Mouse (Mus musculus): Measurements from ENCODE around the gene Hist1h2bq. TPM values are rescaled to one million over a fixed set of nuclear protein-coding genes. Genes with fewer than 3 reads are reported as not detected.

Gene Hist1h2bq
- total RNA-seq, 2 experiments from 2014 or later: 48.3 to 50.2 TPM

Small RNAs within 50 kb of the gene (microRNA-seq; reads per million reads assigned to microRNA genes)
- gene Gm19658 (not detected), gene Gm44346 (not detected), gene Gm44466 (not detected)

Other genes starting within 250 kb of the Hist1h2bq start
- gene Olfr1364, start 228.4 kb downstream of the Hist1h2bq start, total RNA-seq (2021): not detected
- gene Olfr1362, start 196.2 kb downstream of the Hist1h2bq start, total RNA-seq (2021): not detected
- not detected for gene Olfr11, start 167.7 kb downstream of the Hist1h2bq start, total RNA-seq (2021)
- not detected for gene Olfr1361, start 146.8 kb downstream of the Hist1h2bq start, total RNA-seq (2021)
- gene Olfr1360, start 132.8 kb downstream of the Hist1h2bq start, total RNA-seq (2021): not detected
- not detected for gene Olfr1359, start 112.1 kb downstream of the Hist1h2bq start, total RNA-seq (2021)
- 10 to 100 TPM; 41.4 to 52.8 TPM for gene Hist1h2bl, start 94.1 kb downstream of the Hist1h2bq start, total RNA-seq (2021)
- gene Hist1h2ai, start 93.8 kb downstream of the Hist1h2bq start, total RNA-seq (2021): 10 to 100 TPM; 68.4 to 76.2 TPM
- 10 to 100 TPM; 69.3 to 80.8 TPM for gene Hist1h3h, start 92.5 kb downstream of the Hist1h2bq start, total RNA-seq (2021)
- 10 to 100 TPM; 10.1 to 13.9 TPM for gene Hist1h2bm, start 88.2 kb downstream of the Hist1h2bq start, total RNA-seq (2021)
- gene Hist1h4j, start 75.1 kb downstream of the Hist1h2bq start, total RNA-seq (2021): 10 to 100 TPM; 13.5 to 16.2 TPM
- 100 to 1,000 TPM; 306 to 311 TPM for gene Hist1h4k, start 59.7 kb downstream of the Hist1h2bq start, total RNA-seq (2021)
- gene Hist1h2ak, start 56.4 kb downstream of the Hist1h2bq start, total RNA-seq (2021): 10 to 100 TPM; 23.0 to 24.1 TPM
- gene Hist1h2bn, start 56.1 kb downstream of the Hist1h2bq start, total RNA-seq (2021): 10 to 100 TPM; 23.0 to 25.1 TPM
- gene Hist1h1b, start 29.6 kb downstream of the Hist1h2bq start, total RNA-seq (2021): 10 to 100 TPM; 19.5 to 20.4 TPM
- 10 to 100 TPM; 53.5 to 57.3 TPM for gene Hist1h3i, start 26.8 kb downstream of the Hist1h2bq start, total RNA-seq (2021)
- 1 to 10 TPM; 5.2 to 6.1 TPM for gene Hist1h2an, start 23.0 kb downstream of the Hist1h2bq start, total RNA-seq (2021)
- gene Hist1h2bp, start 22.7 kb downstream of the Hist1h2bq start, total RNA-seq (2021): 10 to 100 TPM; 16.5 to 17.0 TPM
- gene Hist1h2ao, start 268 bp upstream of the Hist1h2bq start, total RNA-seq (2021): not detected
- 100 to 1,000 TPM; 180 to 194 TPM for gene Hist1h4m, start 1.5 kb upstream of the Hist1h2bq start, total RNA-seq (2021)
- gene Hist1h4n, start 22.0 kb upstream of the Hist1h2bq start, total RNA-seq (2021): 10 to 100 TPM; 21.2 to 27.5 TPM
- 10 to 100 TPM; 66.4 to 75.9 TPM for gene Hist1h2ap, start 23.3 kb upstream of the Hist1h2bq start, total RNA-seq (2021)
- 10 to 100 TPM; 47.5 to 49.6 TPM for gene Hist1h2br, start 23.5 kb upstream of the Hist1h2bq start, total RNA-seq (2021)
- gene Zfp184, start 134.9 kb upstream of the Hist1h2bq start, total RNA-seq (2021): 1 to 10 TPM; 3.9 to 5.1 TPM
- gene Pom121l2, start 171.0 kb upstream of the Hist1h2bq start, total RNA-seq (2021): not detected
- under 1 TPM in 1 of 2 experiments, not detected in 1; 0.55 TPM for gene Prss16, start 199.5 kb upstream of the Hist1h2bq start, total RNA-seq (2021)
- 10 to 100 TPM; 37.9 to 54.9 TPM for gene Hist1h2ah, start 225.4 kb upstream of the Hist1h2bq start, total RNA-seq (2021)
- 10 to 100 TPM; 38.0 to 50.2 TPM for gene Hist1h2bk, start 225.7 kb upstream of the Hist1h2bq start, total RNA-seq (2021)
- gene Hist1h4i, start 231.2 kb upstream of the Hist1h2bq start, total RNA-seq (2021): 10 to 100 TPM; 45.9 to 47.6 TPM
- 10 to 100 TPM; 26.2 to 28.0 TPM for gene Hist1h2ag, start 232.7 kb upstream of the Hist1h2bq start, total RNA-seq (2021)
- 10 to 100 TPM; 21.4 to 25.6 TPM for gene Hist1h2bj, start 233.0 kb upstream of the Hist1h2bq start, total RNA-seq (2021)

Data from left cerebral cortex, postnatal 10 days (tissue).